Mouse (Mus musculus): ENCODE data around the gene Sprr2f.

DNA sequence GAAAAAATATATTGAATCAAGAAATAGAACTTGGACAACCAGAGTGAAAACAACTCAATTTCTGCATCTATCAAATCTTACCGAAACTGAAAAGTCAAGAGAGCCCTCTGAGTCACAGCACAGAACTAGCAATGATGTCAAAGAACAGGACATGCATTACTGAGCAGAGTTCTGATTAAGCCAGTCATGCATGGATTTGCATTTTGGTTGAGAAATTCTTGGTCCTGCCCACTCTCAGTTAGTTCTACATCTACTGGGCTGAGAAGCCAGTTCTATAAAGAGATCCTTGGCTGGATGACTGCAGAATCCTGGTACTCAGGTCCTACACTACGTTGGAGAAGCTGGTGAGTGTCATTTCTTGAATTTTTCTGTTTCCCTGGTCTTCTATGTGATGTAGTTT, 8.6 kb downstream of the Sprr2f start:
- TF ChIP-seq MXI1 (IDR thresholded peaks at IDR 0.05; ENCODE audit: low read depth, low read length) (no peak), MAFK (IDR thresholded peaks at IDR 0.05; ENCODE audit: insufficient replicate concordance, low read length) (no peak), CTCF (conservative IDR thresholded peaks at IDR 0.05 in 1 of 2, IDR thresholded peaks at IDR 0.05 in 1 of 2; ENCODE audit: low read depth in 2 of 2, low read length in 2 of 2) (no peak), ZNF384 (IDR thresholded peaks at IDR 0.05; ENCODE audit: low read depth, low read length) (no peak), PAX5 (IDR thresholded peaks at IDR 0.05; ENCODE audit: low read length) (no peak), CHD2 (IDR thresholded peaks at IDR 0.05; ENCODE audit: low read length) (no peak), ZC3H11A (IDR thresholded peaks at IDR 0.05; ENCODE audit: low read depth, low read length) (no peak), MEF2A (IDR thresholded peaks at IDR 0.05; ENCODE audit: borderline replicate concordance, low read depth, low read length) (no peak), POLR2AphosphoS2 (IDR thresholded peaks at IDR 0.05; ENCODE audit: low read depth, low read length) (no peak), POLR2A (IDR thresholded peaks at IDR 0.05; ENCODE audit: low read depth, low read length) (no peak), EP300 (IDR thresholded peaks at IDR 0.05; ENCODE audit: low read length) (no peak), MAZ (IDR thresholded peaks at IDR 0.05; ENCODE audit: low read depth, low read length) (no peak), GABPA (IDR thresholded peaks at IDR 0.05; ENCODE audit: insufficient replicate concordance, low read depth, low read length) (no peak)
